Mouse (Mus musculus) layer of hippocampus, adult 18-20 months (tissue): Measurements from ENCODE around the gene Gm45785. TPM values are rescaled to one million over a fixed set of nuclear protein-coding genes. Genes with fewer than 3 reads are reported as not detected.
A peak's percentile ranks its signal among the peaks of the same experiment; 100 is the strongest.
"Not testable (repeated sequence)": the region's sequence is repeated elsewhere in the genome, so short reads cannot be mapped to it uniquely, and the experiment has no call there.

Experiments
- DNase-seq, 2 experiments: peaks; one replicate each; pipeline ENCODE4 v3.0.0; 2022; ENCODE audit warnings: low spot score in 2 of 2
- long read RNA-seq: library from polyadenylated mRNA; stranded (forward); transcript quantifications from one replicate; pipeline ENCODE4 v2.0.0, GENCODE M21; 2021
- total RNA-seq, 2 experiments: library from RNA; stranded (reverse); gene quantifications; 2 replicates each; pipeline ENCODE4 v1.2.3; 2021

Gm45785 gene
- total RNA-seq: 1 to 10 TPM in 1 of 2 experiments, under 1 TPM in 1; 0.37 to 1.2 TPM
- long read RNA-seq: 0 reads

- DNase-seq: peak; percentile 79 to 92
Observed at GRCm38 (mm10) chr7:140855860-140856784, at the start of gene Gm45785. Gene Gm45785 (minus strand): TSS chr7:140856331.

GRCm38 (mm10) chr7:140905642-140906081, 49.5 kb upstream of the Gm45785 start:
- no peak for DNase-seq

GRCm38 (mm10) chr7:140903212-140903611, 47.1 kb upstream of the Gm45785 start:
- peak; percentile 46 to 80 for DNase-seq

GRCm38 (mm10) chr7:140902036-140902875, 46.1 kb upstream of the Gm45785 start:
- no peak for DNase-seq

- DNase-seq: no peak
Observed at GRCm38 (mm10) chr7:140900220-140900619, 44.1 kb upstream of the Gm45785 start, which contains the start of gene Cox8b. Gene Cox8b (minus strand): TSS chr7:140900446.

- DNase-seq: no peak
Observed at GRCm38 (mm10) chr7:140899121-140899520, 43.0 kb upstream of the Gm45785 start.

- no peak for DNase-seq
Observed at GRCm38 (mm10) chr7:140897863-140898262, 41.7 kb upstream of the Gm45785 start.

GRCm38 (mm10) chr7:140894611-140895010, 38.5 kb upstream of the Gm45785 start:
- DNase-seq: no peak

- no peak for DNase-seq
Observed at GRCm38 (mm10) chr7:140894031-140894430, 37.9 kb upstream of the Gm45785 start.

GRCm38 (mm10) chr7:140890636-140891035, 34.5 kb upstream of the Gm45785 start:
- DNase-seq: not testable (repeated sequence)

- no peak for DNase-seq
Observed at GRCm38 (mm10) chr7:140882469-140882803, 26.3 kb upstream of the Gm45785 start.

GRCm38 (mm10) chr7:140881696-140882468, 25.8 kb upstream of the Gm45785 start, which contains the start of the genes Psmd13 and Sirt3:
Gene Psmd13 (plus strand): TSS chr7:140881968.
Gene Sirt3 (minus strand): TSS chr7:140882309.
- peak; percentile 91 to 97 for DNase-seq

- no peak for DNase-seq
Observed at GRCm38 (mm10) chr7:140880865-140881515, 24.9 kb upstream of the Gm45785 start.

- no peak for DNase-seq
Observed at GRCm38 (mm10) chr7:140880419-140880818, 24.3 kb upstream of the Gm45785 start.

GRCm38 (mm10) chr7:140879355-140879754, 23.2 kb upstream of the Gm45785 start:
- no peak for DNase-seq

GRCm38 (mm10) chr7:140877364-140877763, 21.2 kb upstream of the Gm45785 start:
- DNase-seq: no peak

- no peak for DNase-seq
Observed at GRCm38 (mm10) chr7:140874224-140874623, 18.1 kb upstream of the Gm45785 start.

GRCm38 (mm10) chr7:140864761-140865160, 8.6 kb upstream of the Gm45785 start:
- no peak for DNase-seq

GRCm38 (mm10) chr7:140860728-140861127, 4.6 kb upstream of the Gm45785 start:
- no peak for DNase-seq

- no peak for DNase-seq
Observed at GRCm38 (mm10) chr7:140859997-140860396, 3.9 kb upstream of the Gm45785 start.
